26 mouse cellular contexts compared by ENCODE assay signal in genomic region chrX:59240683-59241459, GRCm38 (mm10).
"Had no signal": no experiment of that assay in that cellular context is flagged by ENCODE, and none has a peak within 500 bp of the region (broad histone marks: within the 10 kb centered on the region; RNA-seq: fewer than 3 reads in every experiment).

No protein-coding gene starts in this region.

- DNase-seq: gastrocnemius, postnatal 14 days; gastrocnemius, postnatal 36 days; heart, adult 11 months; heart, adult 2 months; heart, postnatal 14 days; heart, postnatal 36 days; kidney, adult 18-20 months; kidney, adult 8-10 months; kidney, postnatal 10 days; kidney, postnatal 25 days; kidney, postnatal 4 days; left cerebral cortex, postnatal 4 days had no signal

- ATAC-seq: inflammation-experienced regulatory T-cells, adult 6 months; intestine, embryonic 15.5 days; intestine, postnatal 0 days; liver, embryonic 12.5 days had no signal

- H3K27me3 ChIP-seq: heart, embryonic 13.5 days; heart, embryonic 15.5 days; hindbrain, embryonic 13.5 days; hindbrain, embryonic 15.5 days; intestine, embryonic 15.5 days; limb, embryonic 13.5 days; limb, embryonic 15.5 days; liver, embryonic 12.5 days had no signal

- H3K36me3 ChIP-seq: heart, embryonic 13.5 days; heart, embryonic 15.5 days; hindbrain, embryonic 13.5 days; hindbrain, embryonic 15.5 days; intestine, embryonic 15.5 days; limb, embryonic 13.5 days; limb, embryonic 15.5 days; liver, embryonic 12.5 days had no signal

- H3K9ac ChIP-seq: heart, embryonic 13.5 days; heart, embryonic 15.5 days; hindbrain, embryonic 13.5 days; hindbrain, embryonic 15.5 days; intestine, embryonic 15.5 days; limb, embryonic 13.5 days; limb, embryonic 15.5 days; liver, embryonic 12.5 days; liver, embryonic 14.5 days had no signal

- H3K27ac ChIP-seq: heart, adult 2 months; heart, embryonic 13.5 days; heart, embryonic 15.5 days; hindbrain, embryonic 13.5 days; hindbrain, embryonic 15.5 days; intestine, embryonic 15.5 days; layer of hippocampus, adult 2 months; left cerebral cortex, adult 2 months; limb, embryonic 13.5 days; limb, embryonic 15.5 days; liver, embryonic 12.5 days; liver, embryonic 14.5 days had no signal

- H3K4me1 ChIP-seq: heart, embryonic 15.5 days; hindbrain, embryonic 13.5 days; hindbrain, embryonic 15.5 days; intestine, embryonic 15.5 days; limb, embryonic 13.5 days; limb, embryonic 15.5 days; liver, embryonic 12.5 days had no signal

- H3K9me3 ChIP-seq: heart, embryonic 13.5 days; heart, embryonic 15.5 days; hindbrain, embryonic 13.5 days; hindbrain, embryonic 15.5 days; intestine, embryonic 15.5 days; limb, embryonic 13.5 days; limb, embryonic 15.5 days; liver, embryonic 12.5 days had no signal

- H3K4me2 ChIP-seq: heart, embryonic 11.5 days; heart, embryonic 13.5 days; heart, embryonic 15.5 days; hindbrain, embryonic 13.5 days; hindbrain, embryonic 15.5 days; intestine, embryonic 15.5 days; limb, embryonic 13.5 days; limb, embryonic 15.5 days; liver, embryonic 12.5 days had no signal

- H3K4me3 ChIP-seq: heart, adult 2 months; heart, embryonic 13.5 days; heart, embryonic 15.5 days; hindbrain, embryonic 13.5 days; hindbrain, embryonic 15.5 days; intestine, embryonic 15.5 days; layer of hippocampus, adult 2 months; left cerebral cortex, adult 2 months; limb, embryonic 13.5 days; limb, embryonic 15.5 days; liver, embryonic 12.5 days had no signal
